Mouse (Mus musculus) CH12.LX (cell line): ENCODE results near the gene Defb22.

Source experiments
- EP300 ChIP-seq: IDR thresholded peaks from 2 replicates; pipeline ENCODE4 v1.6.1; 2011; ENCODE audit warnings: low read length, improper control_type of control experiment
- POLR2A ChIP-seq: IDR thresholded peaks from 2 replicates; pipeline ENCODE4 v1.6.1; 2011; ENCODE audit warnings: low read depth, mild to moderate bottlenecking, improper control_type of control experiment, low read length

DNA sequence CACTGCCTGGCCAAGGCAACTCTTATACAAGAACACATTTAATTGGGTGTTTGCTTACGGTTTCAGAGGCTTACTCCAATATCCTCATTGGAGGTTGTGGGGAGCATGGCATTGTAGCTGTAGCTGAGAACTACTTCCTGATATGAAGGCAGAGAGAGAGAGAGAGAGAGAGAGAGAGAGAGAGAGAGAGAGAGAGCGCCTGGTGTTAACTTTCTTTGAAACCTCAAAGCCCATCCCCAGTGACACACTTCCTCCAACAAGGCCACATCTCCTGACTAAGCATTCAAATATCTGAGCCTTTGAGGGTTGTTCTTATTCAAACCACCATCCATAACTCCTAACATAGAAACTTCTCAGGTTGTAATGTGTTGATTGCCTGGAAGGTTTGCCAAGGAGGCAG, 14.0 kb upstream of the Defb22 start:
- no peak for TF ChIP-seq POLR2A
- no peak for TF ChIP-seq EP300
